Mouse (Mus musculus): Measurements from ENCODE around the gene Fubp3. TPM values are rescaled to one million over a fixed set of nuclear protein-coding genes. Genes with fewer than 3 reads are reported as not detected.

Gene Fubp3
- total RNA-seq, 1 experiment from 2014 or later: 55.5 TPM

DNA sequence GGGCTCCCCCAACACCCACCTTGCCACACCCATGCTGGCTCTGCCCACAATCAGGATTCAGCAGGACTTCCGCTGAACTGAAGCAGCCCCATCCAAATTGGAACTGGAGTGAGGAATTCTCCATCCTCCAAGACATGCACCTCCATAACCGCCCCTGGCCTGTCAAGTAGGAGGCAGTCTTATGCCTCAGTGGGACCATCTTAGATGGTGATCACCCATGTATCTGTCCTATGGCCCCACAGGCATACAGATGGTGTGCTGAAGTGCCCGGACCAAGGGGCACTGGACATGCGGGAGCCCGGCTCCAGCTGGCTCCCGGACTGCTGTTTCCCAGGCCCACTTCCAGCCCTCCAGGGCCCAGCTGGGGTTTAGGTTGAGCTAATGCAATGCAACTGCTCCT lies 46.8 kb downstream of the Fubp3 start:
- no peak for DNase-seq

DNA sequence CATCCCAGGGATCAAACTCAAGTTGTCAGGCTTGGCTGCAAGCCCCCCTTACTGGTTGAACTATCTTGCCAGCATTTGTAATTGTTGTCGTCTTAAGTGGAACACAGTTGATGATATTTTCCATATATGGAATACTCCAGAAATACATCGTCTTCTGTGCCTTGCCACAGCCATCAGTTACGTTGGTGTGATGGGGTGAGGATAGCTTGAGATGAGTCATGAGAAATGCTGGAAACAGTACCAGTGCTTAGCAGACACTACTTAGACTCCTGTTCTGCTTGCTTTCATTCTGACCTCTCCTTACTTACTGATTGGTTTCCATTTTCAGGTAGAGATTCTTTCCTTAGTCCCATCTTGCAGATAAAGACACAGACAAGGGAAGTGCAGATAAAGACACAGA lies 61.1 kb downstream of the Fubp3 start:
- DNase-seq: no peak

DNA sequence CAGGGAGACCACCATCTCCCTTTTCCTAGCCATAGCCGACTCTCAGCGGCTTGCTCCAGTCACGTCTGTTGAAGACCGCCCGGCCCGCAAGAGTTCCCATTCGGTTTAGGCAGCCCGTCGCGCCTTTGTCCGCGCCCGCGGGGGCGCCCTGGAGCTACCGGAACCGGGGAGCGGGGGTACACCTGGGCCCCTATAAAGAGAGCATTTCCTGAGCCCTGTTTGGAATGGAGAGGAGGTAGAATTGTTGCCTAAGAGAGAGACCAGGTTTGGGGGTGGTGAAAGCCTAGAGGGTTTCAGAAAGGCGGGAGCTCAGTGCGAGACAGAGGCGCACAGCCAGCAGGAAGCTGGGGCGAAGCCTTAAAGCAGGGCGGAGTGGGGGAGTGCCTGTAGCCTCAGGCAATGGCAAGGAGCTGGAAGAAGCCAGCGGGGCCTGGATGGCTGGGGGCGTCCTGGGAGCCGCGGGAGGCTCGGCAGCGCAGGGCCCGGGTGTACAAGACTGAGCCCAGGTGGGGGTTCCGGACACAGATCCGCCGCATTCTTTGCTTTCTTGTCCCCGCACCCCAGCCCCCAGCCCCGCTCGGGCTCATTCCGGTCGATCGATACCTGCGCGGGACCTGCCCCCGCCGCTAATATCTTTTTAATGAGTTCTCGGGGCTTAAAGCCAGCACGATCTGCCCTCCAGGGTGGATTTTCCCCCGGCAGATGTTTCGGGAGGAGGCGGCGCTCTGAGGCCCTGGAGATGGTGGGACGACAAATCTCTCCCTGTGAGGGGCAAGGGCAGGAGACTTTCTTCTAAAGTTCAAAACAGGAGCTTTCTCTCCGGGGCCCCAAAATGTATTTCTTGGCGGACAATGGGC lies 63.1 kb downstream of the Fubp3 start:
- no peak for DNase-seq

DNA sequence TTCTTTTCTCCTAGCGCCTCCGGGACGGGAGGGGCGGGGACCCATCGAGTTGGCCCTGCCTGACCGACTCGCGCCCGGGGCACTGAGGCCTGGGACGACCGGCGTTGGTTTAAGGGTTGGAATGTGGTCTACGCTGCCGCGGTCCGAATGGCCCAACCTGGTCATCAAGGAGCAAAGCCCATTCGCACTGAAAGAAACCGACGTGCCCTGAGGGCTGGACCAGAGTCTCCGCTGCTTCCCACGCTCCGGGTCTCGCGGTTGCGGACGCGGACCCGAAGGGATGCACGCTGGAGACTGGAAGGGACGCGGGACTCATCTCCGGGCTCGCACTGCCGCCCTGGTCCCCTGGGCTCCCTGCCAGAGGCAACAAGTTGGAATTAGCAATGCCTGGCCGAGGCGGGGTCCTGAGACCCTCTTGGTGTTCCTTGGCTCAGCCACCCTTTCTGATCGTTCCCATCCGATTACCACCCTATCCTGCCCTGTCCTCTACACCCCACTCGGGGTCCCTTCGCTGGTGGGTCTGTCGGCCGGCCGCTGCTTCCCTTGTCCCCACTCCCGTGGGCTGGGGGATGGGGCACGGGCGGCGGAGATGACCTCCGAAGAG lies 63.8 kb downstream of the Fubp3 start:
- DNase-seq: no peak

DNA sequence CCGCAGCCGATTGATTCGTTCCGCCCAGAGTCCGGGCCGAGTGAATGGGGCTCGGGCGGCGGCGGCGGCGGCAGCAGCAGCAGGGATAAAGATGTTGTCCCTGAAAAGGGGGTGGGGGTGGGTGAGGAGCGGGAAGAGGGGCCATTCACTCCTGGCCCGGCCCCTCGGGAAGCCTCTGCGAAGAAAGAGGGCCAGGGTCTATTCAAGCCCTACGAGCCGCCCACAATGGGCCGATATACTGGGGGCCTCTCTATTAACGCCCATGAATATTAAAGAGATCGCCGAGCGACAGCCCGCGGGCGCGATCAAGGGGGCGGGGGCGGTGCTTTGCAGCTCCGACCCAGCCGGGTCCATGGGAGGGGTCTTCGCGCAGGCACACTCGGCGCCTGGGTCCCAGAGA lies 64.3 kb downstream of the Fubp3 start:
- no peak for DNase-seq

DNA sequence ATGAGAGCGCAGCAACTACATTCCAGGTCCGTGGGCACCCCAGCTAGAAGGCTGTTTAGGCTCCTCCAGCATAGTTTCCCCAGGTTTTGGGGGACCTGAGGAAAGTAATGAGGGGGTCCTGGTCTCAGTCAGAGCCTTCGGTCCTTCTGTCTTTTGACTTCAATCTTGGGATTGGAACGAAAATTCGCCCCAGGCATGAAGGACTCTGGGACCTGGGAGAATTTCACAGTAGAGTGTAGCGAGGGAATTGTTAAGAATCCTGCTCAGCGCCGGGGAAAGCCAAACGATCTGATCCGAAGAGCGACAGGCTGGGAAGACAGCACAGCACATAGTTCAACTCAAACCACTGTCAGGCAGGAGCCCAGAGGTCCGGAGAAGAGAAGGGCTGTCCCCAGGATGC lies 64.9 kb downstream of the Fubp3 start:
- DNase-seq: no peak

DNA sequence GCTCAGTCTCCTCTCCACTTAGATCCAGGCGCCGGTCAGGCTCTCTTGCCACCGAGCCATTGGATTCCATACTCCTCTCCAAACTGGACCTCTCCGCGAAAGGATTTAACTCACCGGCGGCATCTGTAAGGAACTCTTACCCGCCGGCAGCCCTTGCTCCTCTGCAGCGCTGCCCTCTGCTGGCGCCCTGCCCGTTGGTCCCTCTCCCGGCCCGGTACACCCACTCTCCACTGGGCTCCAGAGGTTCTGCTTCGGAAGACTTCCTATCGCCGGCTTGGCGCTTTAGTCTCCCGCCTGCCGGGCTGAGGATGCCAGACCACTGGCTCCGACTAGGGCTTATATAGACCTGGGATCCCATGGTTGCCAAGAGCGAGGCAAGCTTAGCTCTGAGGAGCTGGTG lies 65.4 kb downstream of the Fubp3 start:
- peak; percentile 77 for DNase-seq

DNA sequence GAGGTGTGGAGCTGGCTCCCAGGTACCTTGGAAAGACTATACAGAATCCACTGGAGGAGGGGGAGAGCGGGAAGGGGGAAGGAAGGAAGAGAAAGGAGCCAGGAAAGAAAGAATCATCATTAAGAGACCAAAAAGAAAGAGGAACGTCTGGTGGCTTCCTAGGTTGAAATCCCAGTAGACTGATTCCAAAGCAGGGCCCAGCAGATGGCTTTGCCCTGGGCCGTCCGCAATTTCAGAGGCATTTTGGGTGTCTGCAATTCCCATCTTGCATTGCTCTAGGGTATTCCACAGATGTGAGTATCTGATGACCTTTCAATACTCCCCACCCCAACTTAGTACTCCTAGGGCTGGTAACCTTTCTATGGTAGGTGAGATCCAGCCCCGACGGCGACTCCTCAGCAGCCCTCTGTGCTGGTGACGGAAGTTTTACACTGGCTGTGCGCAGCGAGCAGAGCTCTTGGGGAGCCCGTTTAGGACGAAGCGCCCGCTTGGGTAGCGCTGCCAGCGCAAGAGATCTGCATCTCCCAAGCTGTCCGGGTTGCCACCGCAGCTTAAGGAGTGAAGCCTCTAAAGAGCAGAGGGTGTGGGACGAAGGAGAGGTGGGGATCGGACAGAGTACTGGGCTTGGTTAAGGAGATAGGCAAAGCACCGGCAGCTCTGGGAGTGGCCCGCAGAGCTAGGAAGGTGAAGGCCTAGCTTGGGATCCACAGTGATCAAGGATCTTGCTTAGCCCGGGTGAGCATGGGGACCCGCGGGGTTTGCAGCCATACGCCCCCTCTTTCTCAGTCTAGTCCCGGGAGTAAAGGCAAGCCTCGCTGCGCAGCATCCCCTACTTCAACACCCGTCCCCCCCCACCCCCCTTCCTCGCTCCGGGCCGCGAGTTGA lies 66.4 kb downstream of the Fubp3 start:
- DNase-seq: no peak

DNA sequence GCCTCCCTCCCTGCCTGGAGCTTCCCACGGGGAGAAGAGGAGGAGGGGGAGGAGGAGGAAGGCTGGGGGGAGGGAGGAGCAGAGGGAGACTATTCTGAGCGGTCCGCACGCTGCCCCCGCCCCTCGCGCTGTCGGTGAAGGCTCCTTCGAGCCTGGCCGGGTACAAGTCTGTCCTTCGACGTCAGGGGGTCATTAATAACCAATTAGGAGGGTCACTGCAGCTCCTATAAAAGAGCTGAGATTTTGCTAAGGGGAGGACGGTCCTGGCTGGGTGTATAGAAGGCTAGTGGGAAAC lies 67.0 kb downstream of the Fubp3 start:
- no peak for DNase-seq

DNA sequence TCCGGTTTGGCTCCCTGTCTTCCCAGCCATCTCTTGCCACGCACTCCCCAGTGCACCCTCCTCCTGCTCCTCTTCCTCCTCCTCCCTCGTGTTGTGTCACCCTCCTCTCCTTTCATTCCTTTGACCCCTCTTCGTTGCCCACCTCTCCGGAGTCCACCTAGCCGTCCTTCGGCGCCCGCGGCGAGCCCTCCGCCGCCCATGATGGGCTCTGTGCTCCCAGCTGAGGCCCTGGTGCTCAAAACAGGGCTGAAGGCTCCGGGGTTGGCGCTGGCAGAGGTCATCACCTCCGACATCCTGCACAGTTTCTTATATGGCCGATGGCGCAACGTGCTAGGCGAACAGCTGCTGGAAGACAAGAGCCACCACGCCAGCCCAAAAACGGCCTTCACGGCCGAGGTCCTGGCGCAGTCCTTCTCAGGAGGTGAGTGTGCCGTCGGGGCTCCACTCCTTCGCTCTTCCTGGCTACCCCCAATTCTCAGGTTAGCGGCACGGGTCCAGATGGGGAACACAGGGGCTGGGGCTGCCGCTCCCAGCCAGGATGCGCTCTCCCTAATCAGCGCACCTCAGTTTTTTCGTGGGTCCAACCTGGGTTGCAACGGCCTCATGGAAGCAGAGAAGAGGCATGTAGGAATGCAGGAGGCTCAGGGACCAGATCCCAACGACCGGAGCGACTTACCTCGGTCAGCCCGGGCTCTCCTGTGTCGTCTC lies 67.6 kb downstream of the Fubp3 start, which contains the start of gene Prdm12:
Gene Prdm12, plus strand, starts transcription at position 137 of the 708 bp plus-strand sequence.
- no peak for DNase-seq

DNA sequence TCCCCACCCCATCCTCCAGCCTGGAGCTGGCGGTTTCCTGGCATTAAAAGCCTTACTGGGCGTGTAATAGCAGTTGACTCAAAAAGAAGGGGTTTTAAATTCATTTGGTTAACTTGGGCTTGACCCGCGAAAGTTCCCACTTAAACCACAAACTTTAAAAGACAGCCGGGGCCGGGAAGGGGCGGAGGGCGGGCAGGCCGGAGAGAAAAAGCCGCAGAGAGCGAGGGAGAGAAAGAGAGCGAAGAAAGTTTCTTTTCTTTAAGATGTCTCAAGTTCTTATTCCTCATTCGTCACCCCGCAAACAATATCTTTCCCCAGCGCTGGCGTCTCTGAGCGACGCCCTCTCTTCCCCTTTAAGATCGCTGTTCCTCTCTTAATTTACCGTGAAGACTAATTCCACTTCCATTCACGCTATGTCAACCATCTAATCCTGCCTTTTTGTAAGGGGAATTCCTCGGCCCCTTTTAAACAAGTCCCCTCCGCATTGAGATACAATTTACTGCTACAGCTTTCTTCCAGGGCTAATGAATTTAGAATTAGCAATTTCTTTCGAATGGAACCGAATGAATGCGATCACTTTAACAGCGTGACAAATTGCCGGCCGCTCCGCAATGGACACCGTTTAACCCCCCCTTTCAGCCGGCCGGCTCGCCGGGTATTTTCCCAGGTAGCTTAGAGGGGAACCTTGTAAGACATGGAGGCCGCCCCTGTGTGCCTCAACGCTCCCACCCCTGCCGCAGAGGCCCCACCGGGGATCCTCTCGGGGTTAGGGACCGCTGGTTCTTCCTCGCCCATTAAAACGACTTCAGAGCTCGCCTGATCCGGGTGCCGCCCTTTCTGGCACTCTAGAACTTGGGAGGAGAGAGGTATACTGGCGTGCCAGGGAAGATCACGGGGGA lies 68.4 kb downstream of the Fubp3 start:
- DNase-seq: no peak

DNA sequence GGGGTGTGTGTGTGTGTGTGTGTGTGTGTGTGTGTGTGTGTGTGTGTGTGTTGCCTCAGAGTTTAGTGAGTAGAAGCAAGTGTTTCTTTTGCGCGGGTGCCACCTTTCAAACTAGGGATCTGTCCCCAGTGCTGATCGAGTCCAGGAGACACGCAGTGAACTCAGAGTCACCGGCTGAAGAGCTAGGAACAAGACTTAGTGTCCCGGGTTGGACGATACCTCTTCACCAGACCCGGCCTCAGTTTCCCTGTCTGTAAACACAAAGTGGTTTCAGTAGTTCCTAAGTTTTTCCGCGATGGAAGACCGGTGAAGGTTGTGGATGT lies 69.0 kb downstream of the Fubp3 start:
- DNase-seq: no peak

DNA sequence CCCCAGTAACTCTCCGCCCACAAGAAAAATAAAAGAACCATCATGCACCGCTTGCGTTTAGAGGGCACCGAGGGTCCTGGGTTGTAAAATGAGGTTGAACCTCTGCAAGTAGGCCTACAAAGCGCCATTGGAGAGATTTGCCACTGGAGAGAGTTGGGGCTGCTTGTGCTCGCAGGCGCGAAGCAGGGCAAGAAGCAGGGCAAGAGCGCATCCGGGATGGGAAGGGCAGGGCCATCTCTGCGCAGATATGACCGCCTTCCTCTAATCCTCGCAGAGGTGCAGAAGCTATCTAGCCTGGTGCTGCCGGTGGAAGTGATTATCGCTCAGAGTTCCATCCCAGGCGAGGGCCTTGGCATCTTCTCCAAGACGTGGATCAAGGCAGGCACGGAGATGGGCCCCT lies 69.5 kb downstream of the Fubp3 start:
- no peak for DNase-seq

DNA sequence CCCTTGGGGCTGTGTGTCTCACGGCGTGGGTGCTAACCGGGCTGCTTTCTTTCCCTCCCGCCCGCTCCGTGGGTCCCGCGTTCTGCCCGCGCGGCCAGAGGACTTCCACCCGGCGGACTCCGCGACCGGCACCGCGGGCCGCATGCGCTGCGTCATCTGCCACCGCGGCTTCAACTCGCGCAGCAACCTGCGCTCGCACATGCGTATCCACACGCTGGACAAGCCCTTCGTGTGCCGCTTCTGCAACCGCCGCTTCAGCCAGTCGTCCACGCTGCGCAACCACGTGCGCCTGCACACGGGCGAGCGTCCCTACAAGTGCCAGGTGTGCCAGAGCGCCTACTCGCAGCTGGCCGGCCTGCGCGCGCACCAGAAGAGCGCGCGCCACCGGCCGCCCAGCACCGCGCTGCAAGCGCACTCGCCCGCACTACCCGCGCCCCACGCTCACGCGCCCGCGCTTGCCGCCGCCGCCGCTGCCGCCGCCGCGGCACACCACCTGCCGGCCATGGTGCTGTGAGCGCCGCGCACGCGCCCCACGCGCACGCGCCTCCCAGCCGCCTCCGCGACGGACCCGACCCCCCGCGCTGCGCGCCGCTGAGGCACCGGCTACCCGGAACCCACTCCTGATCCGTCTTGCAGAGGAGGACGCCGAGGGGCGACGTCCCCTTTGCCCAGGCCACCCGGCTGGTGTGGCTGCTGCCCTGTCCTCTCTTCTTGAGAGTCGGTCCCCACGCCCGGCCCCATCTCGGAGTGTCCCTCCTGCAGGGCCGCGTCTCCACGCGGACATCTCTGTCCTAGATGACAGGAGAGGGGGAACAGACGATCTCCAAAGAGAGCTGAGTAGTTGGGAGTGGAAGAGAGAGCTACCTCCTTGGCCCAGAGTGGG lies 81.8 kb downstream of the Fubp3 start:
- DNase-seq: peak; percentile 31

DNA sequence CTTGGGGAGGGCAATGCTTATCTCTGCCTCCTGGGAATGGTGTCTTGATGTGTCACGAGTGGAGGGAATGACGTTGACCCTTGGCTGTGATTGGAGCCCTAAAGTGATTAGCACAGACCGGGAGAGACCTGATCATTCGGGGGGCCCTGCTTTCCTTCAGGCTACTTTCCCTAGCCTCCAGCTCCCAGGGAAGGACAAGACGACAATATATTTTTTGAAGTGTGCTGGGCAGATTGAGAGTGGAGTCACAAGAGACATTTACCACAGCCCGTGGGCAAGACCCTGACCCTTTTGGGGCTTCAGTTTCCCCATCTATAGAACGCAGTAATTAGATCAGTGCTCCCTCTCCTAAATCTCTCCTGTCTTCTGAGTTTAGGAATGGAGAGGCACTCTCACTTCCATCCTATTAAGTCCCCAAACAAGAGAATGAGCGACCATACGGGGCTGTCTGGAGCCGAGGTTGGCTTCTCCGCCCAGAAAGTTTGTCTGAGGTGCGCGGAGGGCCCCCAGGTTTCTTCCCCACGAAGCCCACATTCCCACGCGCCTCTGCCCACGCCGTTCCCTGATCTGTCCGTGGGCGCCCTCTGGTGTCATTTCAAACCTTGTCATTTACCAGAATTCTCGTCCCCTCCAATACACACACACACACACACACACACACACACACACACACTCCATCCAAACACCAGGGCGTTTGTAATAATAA lies 82.6 kb downstream of the Fubp3 start:
- DNase-seq: peak; percentile 66

DNA sequence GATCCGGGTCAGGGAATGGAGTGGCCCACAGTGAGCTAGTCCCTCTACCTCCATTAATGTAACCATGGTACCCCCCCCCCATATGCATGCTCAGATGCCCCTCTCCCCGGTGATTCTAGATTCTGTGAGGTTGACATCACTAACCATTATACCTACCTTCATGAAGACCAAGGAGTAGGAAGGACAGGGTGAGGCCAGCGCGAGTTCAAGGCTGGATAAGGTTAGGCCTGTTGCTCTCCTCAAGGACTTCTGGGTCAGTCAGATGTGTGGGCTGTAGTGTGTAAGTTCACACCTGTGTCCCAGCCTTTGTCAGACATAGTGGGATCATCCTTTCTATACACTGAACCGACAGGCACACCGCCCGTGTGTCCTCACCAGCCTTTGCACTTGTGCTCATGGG lies 83.9 kb downstream of the Fubp3 start:
- DNase-seq: no peak

DNA sequence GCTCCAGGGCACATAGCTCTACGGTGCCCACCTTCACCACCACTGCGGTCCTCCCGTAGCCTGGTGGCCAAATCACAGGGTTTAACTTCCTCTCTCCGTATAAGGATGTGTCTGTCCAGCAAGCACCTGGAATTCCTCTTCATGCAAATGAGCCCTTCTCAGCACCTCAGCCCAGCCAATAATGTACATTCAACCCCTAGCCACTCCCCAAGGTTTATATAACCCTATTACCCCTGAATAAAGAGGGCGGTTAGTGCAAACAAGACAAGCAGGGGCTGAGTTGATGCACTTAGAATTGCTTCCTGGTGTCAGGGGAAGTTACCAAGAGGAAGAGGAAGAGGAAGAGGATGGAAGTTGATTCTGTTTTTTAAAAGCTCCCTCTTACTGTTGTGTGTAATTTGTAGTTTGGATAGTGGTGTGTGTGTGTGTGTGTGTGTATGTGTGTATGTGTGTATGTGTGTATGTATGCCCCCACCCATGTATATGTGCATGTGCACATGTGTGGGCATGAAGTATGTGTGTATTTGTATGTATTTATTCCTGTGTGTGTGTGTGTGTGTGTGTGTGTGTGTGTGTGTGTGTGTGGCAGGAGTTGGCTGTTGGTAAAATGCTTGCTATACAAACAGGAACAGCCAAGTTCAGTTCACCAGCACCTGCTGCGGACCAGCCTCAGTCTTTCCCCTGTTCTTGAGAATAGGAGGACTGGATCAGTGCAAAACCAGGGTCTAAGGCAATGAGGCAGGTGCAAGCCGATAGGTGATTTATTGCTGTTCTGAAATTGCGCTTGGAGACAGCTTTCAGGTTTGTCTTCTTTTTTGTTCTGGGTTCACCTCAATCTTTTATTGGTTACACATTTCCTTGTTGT lies 90.7 kb downstream of the Fubp3 start:
- DNase-seq: no peak

DNA sequence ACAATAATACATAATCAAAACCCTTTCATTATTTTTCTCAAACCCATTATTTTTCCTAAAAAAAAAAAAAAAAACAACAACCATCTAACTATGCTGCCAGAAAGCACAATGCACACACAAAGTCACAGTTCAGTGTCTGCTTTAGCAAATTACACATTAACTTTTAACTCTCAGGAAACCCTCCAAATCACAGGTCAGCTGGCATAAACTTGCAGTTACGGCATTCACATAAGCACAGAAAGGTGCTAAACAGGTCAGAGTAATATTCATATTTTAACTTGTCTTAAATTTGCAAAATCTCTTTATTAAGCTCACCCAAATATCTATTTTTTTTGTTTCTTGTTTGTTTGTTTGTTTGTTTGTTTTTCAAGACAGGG lies 91.3 kb downstream of the Fubp3 start:
- DNase-seq: no peak

Data from adrenal gland, postnatal 25 days (tissue).